Mouse (Mus musculus): ENCODE results near the gene Ralgapa2. TPM values are rescaled to one million over a fixed set of nuclear protein-coding genes. Genes with fewer than 3 reads are reported as not detected.

The Ralgapa2 gene
- total RNA-seq, 2 experiments from 2014 or later = 27.5 to 32.8 TPM

DNA sequence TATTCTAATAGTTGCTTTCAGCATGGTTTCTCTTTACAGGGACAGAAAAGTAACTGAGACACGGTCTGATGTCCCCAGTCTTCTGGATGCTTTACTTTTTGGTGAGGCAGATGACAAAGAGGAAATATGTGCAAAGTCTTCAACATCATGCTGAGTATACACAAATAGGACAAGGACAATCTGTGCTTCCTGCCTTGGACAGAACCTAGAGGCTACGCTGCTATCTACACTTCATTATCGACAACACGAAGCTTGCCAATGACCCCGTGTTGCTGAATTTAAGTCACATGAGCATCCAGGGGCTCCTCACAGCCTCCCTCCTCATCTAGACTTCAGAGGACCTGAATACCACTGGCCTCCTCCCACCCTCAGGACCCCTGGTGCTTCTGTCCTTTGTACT is 161.9 kb downstream of the Ralgapa2 start:
- DNase-seq = no peak

- peak; percentile 35 to 44 for DNase-seq
Observed at GRCm38 (mm10) chr2:146347942-146348341, 164.2 kb downstream of the Ralgapa2 start.

- DNase-seq = no peak
Observed at GRCm38 (mm10) chr2:146340090-146340489, 172.1 kb downstream of the Ralgapa2 start.

DNA sequence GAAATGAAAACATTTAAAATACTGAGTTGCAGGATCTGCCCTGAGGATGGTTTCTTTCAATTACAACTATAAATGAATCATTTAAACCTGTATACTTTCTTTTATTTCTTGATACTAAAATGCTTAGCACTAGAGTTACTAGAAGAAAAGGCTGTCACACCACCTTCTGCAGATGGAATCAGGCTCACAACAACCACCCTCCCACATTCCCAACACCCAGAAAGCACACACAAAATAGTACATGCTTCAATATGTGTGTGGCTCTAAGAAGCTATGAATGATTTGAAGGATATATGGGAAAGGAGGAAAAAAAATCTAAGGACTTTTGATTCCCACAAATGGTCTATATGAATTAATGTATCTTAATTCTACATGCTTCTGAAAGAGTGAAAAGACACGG is 174.6 kb downstream of the Ralgapa2 start:
- DNase-seq = no peak

- DNase-seq = no peak
Observed at GRCm38 (mm10) chr2:146331894-146332476, 180.2 kb downstream of the Ralgapa2 start.

- DNase-seq = peak; percentile 48 to 59
Observed at GRCm38 (mm10) chr2:146330772-146331281, 181.3 kb downstream of the Ralgapa2 start.

- no peak for DNase-seq
Observed at GRCm38 (mm10) chr2:146330101-146330500, 182.0 kb downstream of the Ralgapa2 start.

DNA sequence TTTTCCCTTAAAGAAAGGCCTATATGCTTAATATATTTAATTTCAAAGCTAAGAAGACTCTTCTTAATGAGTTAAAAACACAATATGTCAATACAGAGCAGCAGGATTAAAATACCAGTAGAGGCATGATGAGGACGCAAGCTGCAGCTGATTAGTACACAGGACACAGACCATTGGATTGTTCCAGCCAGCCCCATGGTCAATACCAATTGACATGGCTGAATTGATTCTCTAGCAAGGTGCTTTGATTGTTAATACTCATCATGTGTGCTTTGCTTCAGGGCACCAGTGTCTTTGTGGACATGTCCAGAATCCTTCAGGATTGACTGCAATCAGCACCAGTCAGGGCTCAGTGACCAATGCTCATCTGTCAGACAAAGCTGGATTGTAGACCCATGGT is 185.5 kb downstream of the Ralgapa2 start:
- DNase-seq = no peak

GRCm38 (mm10) chr2:146324907-146325715 is 187.0 kb downstream of the Ralgapa2 start:
- DNase-seq = peak in 1 of 2 experiments; percentile 17

DNA sequence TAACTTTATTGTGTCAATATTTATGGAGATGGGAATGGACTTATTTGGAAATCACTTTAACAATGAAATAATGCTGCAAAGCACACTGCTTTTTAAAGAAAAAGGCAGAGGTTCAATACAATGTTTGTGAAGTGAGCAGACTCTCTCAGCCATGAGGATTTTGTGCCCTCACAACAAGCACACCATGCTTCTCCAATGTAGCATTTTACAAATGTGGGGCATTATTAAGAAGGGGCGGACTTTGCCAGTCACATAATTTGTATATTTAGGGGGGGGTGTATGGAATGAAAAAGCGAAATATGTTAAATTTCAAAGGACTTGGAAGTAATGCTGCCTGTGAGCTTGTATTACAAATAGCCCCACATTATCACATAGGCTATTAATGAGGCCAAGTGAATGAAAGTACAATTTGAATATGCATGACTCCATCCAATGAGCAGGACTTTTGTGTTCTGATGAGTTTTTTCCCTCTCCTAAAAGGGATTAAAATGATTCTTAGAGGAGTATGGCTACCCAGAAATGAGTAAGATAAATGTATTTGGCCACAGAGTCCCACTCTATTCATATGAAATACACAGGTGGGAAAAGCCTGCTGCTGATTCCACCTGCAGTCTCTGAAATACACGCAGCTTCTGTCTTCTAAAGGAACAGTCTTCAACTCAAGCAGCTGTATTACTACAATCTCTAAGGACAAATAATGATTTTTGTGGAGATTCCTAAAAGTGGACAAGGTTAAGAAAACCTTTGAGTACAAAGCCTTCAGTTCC is 187.8 kb downstream of the Ralgapa2 start:
- DNase-seq = no peak

GRCm38 (mm10) chr2:146323528-146323927 is 188.6 kb downstream of the Ralgapa2 start:
- no peak for DNase-seq

GRCm38 (mm10) chr2:146322770-146323169 is 189.4 kb downstream of the Ralgapa2 start:
- no peak for DNase-seq

DNA sequence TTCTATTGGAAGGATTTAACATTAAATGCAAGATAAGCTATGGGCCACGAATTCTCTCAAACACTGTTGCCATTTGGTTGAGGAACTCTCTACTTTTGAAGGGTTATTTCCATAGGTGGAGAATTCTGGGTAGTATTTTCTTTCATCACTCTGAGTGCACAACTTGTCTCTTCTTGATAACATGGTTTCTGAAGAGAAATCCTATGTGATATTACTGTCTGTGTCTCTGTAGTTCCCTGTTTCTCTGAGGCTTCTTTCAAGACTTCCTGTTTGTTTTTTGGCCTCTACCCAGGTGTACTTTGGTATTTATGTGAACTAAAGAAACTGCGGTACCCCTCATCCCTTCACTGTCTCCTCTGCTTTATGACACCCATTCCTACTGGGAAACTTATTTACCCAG is 190.1 kb downstream of the Ralgapa2 start:
- DNase-seq = no peak

DNA sequence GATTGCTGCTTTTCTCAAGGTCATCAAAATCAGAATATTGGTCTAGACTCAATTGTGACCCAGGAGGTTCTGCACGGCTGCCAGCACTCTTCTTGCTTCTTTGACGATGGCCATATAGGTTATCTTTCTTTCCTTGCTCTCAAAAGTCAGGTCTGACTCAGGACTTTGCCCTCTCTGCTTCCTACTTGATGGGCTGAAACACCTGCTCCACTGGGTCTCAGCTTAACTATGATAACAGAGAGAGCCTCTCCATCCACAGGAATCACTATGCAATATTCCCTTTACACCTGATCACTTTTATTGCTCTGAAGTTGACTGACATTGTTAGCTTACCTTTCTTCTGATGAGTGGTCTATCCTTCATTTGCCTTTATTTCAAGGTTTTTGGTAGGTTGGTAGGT is 191.5 kb downstream of the Ralgapa2 start:
- no peak for DNase-seq

GRCm38 (mm10) chr2:146314751-146315150 is 197.4 kb downstream of the Ralgapa2 start:
- DNase-seq = no peak

- no peak for DNase-seq
Observed at GRCm38 (mm10) chr2:146313811-146314210, 198.3 kb downstream of the Ralgapa2 start.

DNA sequence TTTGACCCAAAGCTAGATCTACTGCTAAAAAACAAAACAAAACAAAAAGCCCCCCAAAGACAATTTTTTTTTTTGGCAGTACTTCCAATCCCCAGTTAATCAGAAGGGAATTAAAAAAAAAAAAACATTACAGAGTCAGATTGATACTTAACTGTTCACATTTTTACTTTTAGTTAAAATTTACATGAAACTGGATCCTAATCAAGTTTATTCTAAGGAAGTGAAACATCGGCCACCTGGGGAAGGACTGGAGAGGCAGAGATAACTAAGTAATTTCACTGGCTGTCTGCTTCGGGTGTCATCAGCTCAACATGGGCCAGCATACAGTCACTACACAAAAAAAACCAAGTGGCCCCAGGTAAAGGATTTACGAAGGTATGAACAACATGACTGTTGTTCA is 201.4 kb downstream of the Ralgapa2 start:
- DNase-seq = no peak

DNA sequence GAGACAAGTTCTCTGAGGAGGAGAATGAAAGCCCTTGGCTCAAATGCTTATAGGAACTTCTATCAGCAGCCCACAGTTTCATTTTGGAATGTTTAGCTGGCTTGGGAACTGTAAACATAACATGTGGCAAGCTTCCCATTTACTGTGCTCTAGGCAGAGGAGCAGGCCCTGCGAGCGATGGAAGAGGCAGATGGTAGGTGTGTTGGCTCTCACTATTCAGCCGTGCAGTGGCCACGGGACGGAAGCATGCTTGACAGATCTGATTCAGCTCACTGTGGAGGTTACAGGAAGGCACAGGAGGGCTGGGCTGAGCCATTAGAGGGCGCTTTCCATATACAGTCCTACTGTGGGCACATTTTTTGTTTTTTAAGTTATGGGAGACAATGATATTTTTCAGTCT is 201.9 kb downstream of the Ralgapa2 start:
- DNase-seq = peak in 1 of 2 experiments; percentile 36

GRCm38 (mm10) chr2:146309413-146309812 is 202.7 kb downstream of the Ralgapa2 start:
- peak; percentile 42 to 46 for DNase-seq

- DNase-seq = no peak
Observed at GRCm38 (mm10) chr2:146307060-146307459, 205.1 kb downstream of the Ralgapa2 start.

GRCm38 (mm10) chr2:146302094-146302699 is 209.9 kb downstream of the Ralgapa2 start:
- no peak for DNase-seq

- DNase-seq = no peak
Observed at GRCm38 (mm10) chr2:146300500-146301020, 211.6 kb downstream of the Ralgapa2 start.
